Mouse (Mus musculus) cortical plate, adult 2 months (tissue): Measurements from ENCODE around the gene Plpp1. TPM values are rescaled to one million over a fixed set of nuclear protein-coding genes. Genes with fewer than 3 reads are reported as not detected.

ENCODE experiments used
- H3K27ac ChIP-seq: fragments of 200-500 bp; 2 replicates; pipeline ENCODE4 v1.5.1; 2012; ENCODE audit warnings: low read length, control low read depth, inconsistent platforms; ENCODE audit not compliant: insufficient read depth
- H3K4me1 ChIP-seq: fragments of 200-500 bp; 2 replicates; pipeline ENCODE4 v1.6.1; 2011; ENCODE audit warnings: low read length; ENCODE audit not compliant: control insufficient read depth, insufficient read depth
- H3K4me3 ChIP-seq: fragments of 200-500 bp; 2 replicates; pipeline ENCODE4 v1.5.1; 2011; ENCODE audit warnings: mild to moderate bottlenecking, low read length, control low read depth; ENCODE audit not compliant: insufficient read depth
- CTCF ChIP-seq: fragments of 200-500 bp; IDR thresholded peaks from 2 replicates; pipeline ENCODE4 v1.5.1; 2011; ENCODE audit warnings: mild to moderate bottlenecking, control low read depth, low read length; ENCODE audit not compliant: insufficient read depth; ENCODE audit errors: extremely low read depth
- POLR2A ChIP-seq: fragments of 200-500 bp; IDR thresholded peaks from 2 replicates; pipeline ENCODE4 v1.6.1; 2011; ENCODE audit warnings: mild to moderate bottlenecking, low read length, control low read depth; ENCODE audit not compliant: insufficient read depth; ENCODE audit errors: extremely low read depth
- polyA plus RNA-seq: library from polyadenylated mRNA; depleted of rRNA; stranded (reverse); fragments of >200 nt; gene quantifications from 2 replicates; pipeline ENCODE4 v1.2.3, GENCODE M21; 2012; rRNA removed

The Plpp1 gene
- polyA plus RNA-seq, 1 experiment, result 28.4 TPM

DNA sequence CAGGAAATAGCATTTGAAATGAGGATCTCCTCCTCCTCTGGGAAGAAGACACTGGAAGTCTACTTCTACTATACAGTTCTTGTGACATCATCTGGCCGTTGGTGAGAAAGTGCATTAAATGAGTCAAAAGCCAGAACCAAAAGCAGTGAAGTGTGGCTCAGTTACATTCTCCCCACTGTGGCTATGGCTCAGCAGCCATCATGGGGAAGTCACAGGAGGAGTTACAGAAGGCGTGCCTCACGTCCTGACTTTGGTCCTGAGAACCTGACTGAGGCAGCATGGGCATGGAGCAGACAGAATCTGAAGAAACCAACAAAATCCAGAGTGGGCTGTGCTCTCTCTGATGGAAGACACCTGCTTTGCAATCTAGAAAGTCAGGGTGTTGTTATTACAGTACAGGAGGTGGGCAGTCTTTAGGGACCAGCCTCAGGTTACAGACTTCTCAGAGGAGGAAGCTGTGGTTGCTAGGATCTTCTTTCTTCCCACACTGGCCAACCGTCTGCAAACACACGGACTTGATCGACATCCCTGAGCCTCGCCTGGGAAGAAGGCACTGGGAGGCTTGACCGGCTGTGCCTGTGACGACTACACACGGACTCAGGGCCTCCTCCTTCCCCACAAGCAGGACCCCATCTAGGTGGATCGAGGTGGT, 69.6 kb downstream of the Plpp1 start:
- TF ChIP-seq POLR2A (no peak), CTCF (no peak)
- H3K4me3 ChIP-seq, result no peak overlapping the region
- no peak overlapping the region for H3K27ac ChIP-seq
- no peaks in the 10 kb centered on the region for H3K4me1 ChIP-seq

DNA sequence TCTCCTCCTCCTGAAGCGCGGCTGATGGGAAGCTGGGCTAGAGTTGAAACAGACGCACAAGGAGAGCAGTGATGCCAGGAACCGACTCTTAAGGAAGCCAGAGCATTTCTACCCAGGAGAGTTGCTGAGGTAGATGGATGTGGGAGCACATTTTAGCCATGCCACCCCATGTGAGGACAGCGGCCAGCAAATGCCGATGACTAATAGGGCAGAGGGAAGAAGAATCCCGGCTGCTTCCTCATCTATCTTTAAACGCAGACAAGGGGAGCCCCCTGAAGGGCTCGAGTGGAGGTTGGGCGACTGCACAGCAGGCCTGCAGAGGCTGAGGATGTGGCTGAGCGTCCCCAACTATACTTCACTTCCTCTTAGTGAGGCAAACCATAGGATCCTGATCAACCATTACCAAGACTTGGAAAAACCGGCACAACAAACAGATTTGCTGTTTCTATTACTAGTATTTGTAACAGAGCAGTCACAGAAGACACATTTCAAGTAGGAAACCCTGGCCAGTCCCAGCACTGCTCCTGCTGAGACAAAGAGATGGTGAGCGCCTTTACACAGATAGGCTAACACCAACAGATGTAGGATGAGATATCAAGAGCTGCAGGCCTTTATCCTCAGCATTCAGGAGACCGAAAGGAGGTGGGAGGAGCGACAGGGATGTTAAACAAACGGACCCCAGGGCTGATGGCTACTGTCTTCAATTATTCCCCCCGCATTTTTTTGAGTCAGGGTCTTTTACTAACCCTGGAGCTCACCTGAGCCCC, 71.1 kb downstream of the Plpp1 start:
- no peak for TF ChIP-seq CTCF
- no peak for TF ChIP-seq POLR2A
- H3K4me3 ChIP-seq, result no peak overlapping the region
- H3K27ac ChIP-seq, result no peak overlapping the region
- no peaks in the 10 kb centered on the region for H3K4me1 ChIP-seq

DNA sequence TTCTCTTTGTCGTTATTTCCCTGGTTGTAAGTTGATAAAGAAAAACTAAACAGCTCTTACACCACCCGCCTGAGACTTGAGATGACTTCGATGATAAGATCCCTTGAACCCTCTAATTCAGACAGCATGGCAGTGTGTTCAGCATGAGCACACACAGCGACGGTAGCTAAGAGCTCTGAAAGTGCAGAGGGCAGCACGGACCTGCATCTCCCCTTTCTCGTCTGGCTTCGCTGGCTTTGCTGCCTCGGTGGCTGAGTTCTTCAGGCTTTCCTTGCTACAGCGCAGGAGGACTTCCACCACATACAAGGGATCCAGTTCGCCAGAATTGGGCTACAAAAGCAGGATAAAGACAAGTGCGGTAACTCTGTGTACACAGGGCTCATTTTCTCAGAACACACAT, 86.6 kb downstream of the Plpp1 start:
- no peaks in the 10 kb centered on the region for H3K4me1 ChIP-seq
- TF ChIP-seq CTCF (no peak), POLR2A (no peak)
- H3K4me3 ChIP-seq, result no peak overlapping the region
- H3K27ac ChIP-seq, result no peak overlapping the region

DNA sequence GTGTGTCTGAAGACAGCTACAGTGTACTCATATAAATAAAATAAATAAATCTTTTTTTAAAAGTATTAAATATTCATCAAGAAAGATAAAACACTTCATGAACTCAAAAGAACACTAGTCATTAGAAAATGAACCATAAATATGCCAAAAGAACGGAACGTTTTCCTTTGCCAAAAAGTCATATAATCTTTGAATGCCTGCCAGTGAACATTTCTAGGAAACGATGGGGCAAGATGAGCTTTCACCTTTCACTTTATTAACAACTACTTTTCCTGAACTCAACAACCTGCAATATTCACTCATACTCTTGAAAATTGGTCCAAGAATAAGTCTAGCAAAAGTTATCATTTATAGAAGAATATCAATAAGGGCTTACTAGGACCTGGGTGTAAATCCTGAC, 101.6 kb downstream of the Plpp1 start:
- no peaks in the 10 kb centered on the region for H3K4me1 ChIP-seq
- H3K4me3 ChIP-seq, result no peak overlapping the region
- H3K27ac ChIP-seq, result no peak overlapping the region
- TF ChIP-seq CTCF (no peak), POLR2A (no peak)

GRCm38 (mm10) chr13:112909663-112910062, 109.1 kb downstream of the Plpp1 start:
- TF ChIP-seq CTCF (peak; percentile 47; the same call in 1 of the 2 replicates), POLR2A (no peak)
- H3K27ac ChIP-seq, result no peak overlapping the region
- H3K4me3 ChIP-seq, result no peak overlapping the region
- H3K4me1 ChIP-seq, result no peaks in the 10 kb centered on the region

- H3K4me3 ChIP-seq, result no peak overlapping the region
- TF ChIP-seq POLR2A, result no peak
- H3K27ac ChIP-seq, result no peak overlapping the region
- H3K4me1 ChIP-seq, result no peaks in the 10 kb centered on the region
These were observed 109.8 kb downstream of the Plpp1 start for GRCm38 (mm10) chr13:112910434-112910833.

Other genes with a start within 250 kb of the Plpp1 start
- 0.13 and 0.17 TPM in 2 replicates for gene Il31ra, start 206.4 kb upstream of the Plpp1 start, polyA plus RNA-seq
- 2.3 and 2.5 TPM in 2 replicates for gene Ddx4, start 148.3 kb upstream of the Plpp1 start, polyA plus RNA-seq
- gene Slc38a9, start 140.0 kb upstream of the Plpp1 start, polyA plus RNA-seq, result 22.4 and 22.8 TPM in 2 replicates
- gene Mtrex, start 126.6 kb downstream of the Plpp1 start, polyA plus RNA-seq, result 34.7 and 37.9 TPM in 2 replicates
- 10.7 and 11.2 TPM in 2 replicates for gene Dhx29, start 126.7 kb downstream of the Plpp1 start, polyA plus RNA-seq
- 1.8 and 2.7 TPM in 2 replicates for gene Ccno, start 187.0 kb downstream of the Plpp1 start, polyA plus RNA-seq
- 0.10 and 0.13 TPM in 2 replicates for gene Mcidas, start 193.1 kb downstream of the Plpp1 start, polyA plus RNA-seq
- gene Cdc20b, start 234.3 kb downstream of the Plpp1 start, polyA plus RNA-seq, result 0.08 TPM in 1 of 2 replicates, not detected in the other
- 10.4 and 10.7 TPM in 2 replicates for gene Gpx8, start 245.6 kb downstream of the Plpp1 start, polyA plus RNA-seq